Mouse (Mus musculus) thymus, postnatal 25 days (tissue): ENCODE measurements around the gene Ess2.
A peak's percentile ranks its signal among the peaks of the same experiment; 100 is the strongest.
"Not testable (repeated sequence)": the region's sequence is repeated elsewhere in the genome, so short reads cannot be mapped to it uniquely, and the experiment has no call there.

Experiments
- DNase-seq: peaks from one replicate; pipeline ENCODE4 v3.0.0; 2022

Gene Ess2

GRCm38 (mm10) chr16:17911052-17911595, at the start of gene Ess2:
TSS of gene Ess2 (minus strand) at chr16:17911348.
- DNase-seq = peak; percentile 90

- not testable (repeated sequence) for DNase-seq
These were observed 45.0 kb upstream of the Ess2 start for GRCm38 (mm10) chr16:17956052-17956638.

GRCm38 (mm10) chr16:17951618-17952017, 40.5 kb upstream of the Ess2 start:
- no peak for DNase-seq

- DNase-seq = no peak
These were observed 38.9 kb upstream of the Ess2 start for GRCm38 (mm10) chr16:17950068-17950467.

GRCm38 (mm10) chr16:17949421-17949877, 38.3 kb upstream of the Ess2 start:
- no peak for DNase-seq

- DNase-seq = no peak
These were observed 34.1 kb upstream of the Ess2 start for GRCm38 (mm10) chr16:17945081-17945831.

- DNase-seq = no peak
These were observed 32.3 kb upstream of the Ess2 start for GRCm38 (mm10) chr16:17943466-17943865.

- no peak for DNase-seq
These were observed 28.2 kb upstream of the Ess2 start for GRCm38 (mm10) chr16:17939255-17939751.

GRCm38 (mm10) chr16:17938821-17939220, 27.7 kb upstream of the Ess2 start:
- peak; percentile 70 for DNase-seq

- DNase-seq = no peak
These were observed 27.0 kb upstream of the Ess2 start for GRCm38 (mm10) chr16:17938187-17938586.

- no peak for DNase-seq
These were observed 25.6 kb upstream of the Ess2 start for GRCm38 (mm10) chr16:17936776-17937175.

GRCm38 (mm10) chr16:17934445-17934910, 23.3 kb upstream of the Ess2 start:
- no peak for DNase-seq

- DNase-seq = no peak
These were observed 22.7 kb upstream of the Ess2 start for GRCm38 (mm10) chr16:17933594-17934444.

GRCm38 (mm10) chr16:17931906-17932460, 20.8 kb upstream of the Ess2 start:
- DNase-seq = no peak

GRCm38 (mm10) chr16:17929631-17930030, 18.5 kb upstream of the Ess2 start:
- no peak for DNase-seq

GRCm38 (mm10) chr16:17929211-17929610, 18.1 kb upstream of the Ess2 start:
- DNase-seq = no peak

- DNase-seq = peak; percentile 76
These were observed 17.5 kb upstream of the Ess2 start for GRCm38 (mm10) chr16:17928627-17929104.

GRCm38 (mm10) chr16:17928087-17928580, 17.0 kb upstream of the Ess2 start, which contains the start of gene Slc25a1:
TSS of gene Slc25a1 (minus strand) at chr16:17928219.
- DNase-seq = peak; percentile 69

GRCm38 (mm10) chr16:17927351-17928082, 16.4 kb upstream of the Ess2 start:
- DNase-seq = peak; percentile 57

- no peak for DNase-seq
These were observed 11.0 kb upstream of the Ess2 start for GRCm38 (mm10) chr16:17922163-17922538.
